In the genomic region with DNA sequence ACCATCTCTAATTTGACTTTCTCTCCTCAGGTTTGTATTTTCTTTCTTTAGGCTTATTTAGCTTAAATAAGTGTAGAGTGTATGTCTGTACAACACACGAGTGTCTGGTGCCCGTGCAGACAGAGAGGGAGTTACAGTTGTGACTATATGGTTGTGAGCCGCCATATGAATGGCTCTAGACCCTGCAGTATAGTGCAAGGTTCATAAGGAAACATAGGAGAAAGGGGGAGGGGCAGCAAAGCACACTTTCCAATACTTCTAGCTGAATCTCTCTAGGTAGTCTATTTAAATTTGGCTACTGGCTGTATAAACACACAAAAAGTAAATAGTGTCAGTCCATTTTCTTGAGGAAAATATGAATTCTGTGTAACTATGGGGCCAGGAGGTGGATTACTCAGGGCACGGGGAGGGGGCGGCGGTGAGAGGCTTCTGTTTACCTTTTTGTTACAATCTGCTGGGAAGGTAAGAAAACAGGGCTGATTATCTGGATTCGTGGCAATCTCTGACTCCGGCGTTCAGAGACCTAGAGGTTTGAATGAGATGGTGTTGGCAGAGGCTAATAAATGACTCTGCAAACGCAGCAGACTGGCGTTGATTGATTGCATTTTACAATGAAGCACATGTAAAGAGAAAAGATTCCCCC, we compare ENCODE assay signal across 34 mouse cellular contexts. TPM values are rescaled to one million over a fixed set of nuclear protein-coding genes. Genes with fewer than 3 reads are reported as not detected.
DNase-seq lines count a peak whose midpoint lies in the region; ATAC-seq and TF ChIP-seq lines count a peak whose summit lies in the region.
"Had no signal": no experiment of that assay in that cellular context is flagged by ENCODE, and none has a peak within 500 bp of the region (broad histone marks: within the 10 kb centered on the region; RNA-seq: fewer than 3 reads in every experiment).

No protein-coding gene starts in this region.

- no peaks in the 10 kb centered on the region for H3K4me1 ChIP-seq in stomach, embryonic 14.5 days (ENCODE audit: control insufficient read depth, insufficient read depth, low read length)
- no peaks in the 10 kb centered on the region for H3K4me1 ChIP-seq in stomach, postnatal 0 days (replicated peaks; ENCODE audit: control insufficient read depth, insufficient read depth)
- H3K4me1 ChIP-seq in intestine, embryonic 15.5 days (replicated peaks), result no peaks in the 10 kb centered on the region
- H3K4me1 ChIP-seq in intestine, postnatal 0 days (replicated peaks; ENCODE audit: control insufficient read depth, insufficient read depth, low read length), result no peaks in the 10 kb centered on the region
- H3K4me1 ChIP-seq in stomach, embryonic 16.5 days (ENCODE audit: control insufficient read depth, insufficient read depth, low read length), result no peaks in the 10 kb centered on the region
- H3K4me1 ChIP-seq: embryonic facial prominence, embryonic 13.5 days; embryonic facial prominence, embryonic 15.5 days; forebrain, embryonic 10.5 days; forebrain, embryonic 12.5 days had no signal

- H3K36me3 ChIP-seq in stomach, embryonic 14.5 days (ENCODE audit: control insufficient read depth, insufficient read depth, low read length), result no peaks in the 10 kb centered on the region
- H3K36me3 ChIP-seq in stomach, postnatal 0 days (ENCODE audit: control insufficient read depth, insufficient read depth, low read length), result no peaks in the 10 kb centered on the region
- no peaks in the 10 kb centered on the region for H3K36me3 ChIP-seq in intestine, embryonic 15.5 days
- H3K36me3 ChIP-seq in intestine, postnatal 0 days (ENCODE audit: control insufficient read depth, insufficient read depth), result no peaks in the 10 kb centered on the region
- H3K36me3 ChIP-seq in stomach, embryonic 16.5 days (ENCODE audit: control insufficient read depth, insufficient read depth, low read length), result no peaks in the 10 kb centered on the region
- H3K36me3 ChIP-seq: embryonic facial prominence, embryonic 13.5 days; embryonic facial prominence, embryonic 15.5 days; forebrain, embryonic 10.5 days; forebrain, embryonic 12.5 days; G1E had no signal

- no peak for TF ChIP-seq CTCF in stomach, postnatal 0 days (IDR thresholded peaks at IDR 0.05; ENCODE audit: low read depth)
- TF ChIP-seq CTCF in intestine, postnatal 0 days (IDR thresholded peaks at IDR 0.05; ENCODE audit: low read depth), result no peak

- WGBS in stomach, embryonic 14.5 days, result 28% methylated on average over 11 of the region's 11 CpGs
- WGBS in stomach, postnatal 0 days, result 21% methylated on average over 11 of the region's 11 CpGs
- WGBS in intestine, embryonic 15.5 days, result 21% methylated on average over 11 of the region's 11 CpGs
- 17% methylated on average over 11 of the region's 11 CpGs for WGBS in intestine, postnatal 0 days
- 23% methylated on average over 11 of the region's 11 CpGs for WGBS in stomach, embryonic 16.5 days

- H3K27ac ChIP-seq in stomach, embryonic 14.5 days (ENCODE audit: low read length), result no peak overlapping the region
- no peak overlapping the region for H3K27ac ChIP-seq in stomach, postnatal 0 days (replicated peaks)
- H3K27ac ChIP-seq in intestine, embryonic 15.5 days, result no peak overlapping the region
- 0 out of 2 replicates have a peak overlapping the region, but pooled peaks have one; percentile 41 for H3K27ac ChIP-seq in intestine, postnatal 0 days (ENCODE audit: low read depth, low read length)
- H3K27ac ChIP-seq in stomach, embryonic 16.5 days (ENCODE audit: low read length), result no peak overlapping the region
- H3K27ac ChIP-seq: embryonic facial prominence, embryonic 13.5 days; embryonic facial prominence, embryonic 15.5 days; forebrain, embryonic 10.5 days; forebrain, embryonic 12.5 days had no signal

- no peak for TF ChIP-seq EP300 in stomach, postnatal 0 days (optimal IDR thresholded peaks at IDR 0.05)

- H3K4me3 ChIP-seq in stomach, embryonic 14.5 days (ENCODE audit: low read depth, low read length), result no peak overlapping the region
- H3K4me3 ChIP-seq in stomach, postnatal 0 days (ENCODE audit: low read depth, low read length), result no peak overlapping the region
- no peak overlapping the region for H3K4me3 ChIP-seq in intestine, embryonic 15.5 days (replicated peaks)
- no peak overlapping the region for H3K4me3 ChIP-seq in intestine, postnatal 0 days (ENCODE audit: low read depth, low read length)
- no peak overlapping the region for H3K4me3 ChIP-seq in stomach, embryonic 16.5 days (replicated peaks; ENCODE audit: low read length)
- H3K4me3 ChIP-seq: embryonic facial prominence, embryonic 13.5 days; embryonic facial prominence, embryonic 15.5 days; erythroblast, embryonic 14.5 days; forebrain, embryonic 10.5 days; forebrain, embryonic 12.5 days had no signal

- peaks cover 18% of the 10 kb centered on the region for H3K27me3 ChIP-seq in stomach, embryonic 14.5 days (ENCODE audit: control insufficient read depth, insufficient read depth, low read length)
- no peaks in the 10 kb centered on the region for H3K27me3 ChIP-seq in stomach, postnatal 0 days (ENCODE audit: control insufficient read depth, insufficient read depth, low read length)
- peaks cover 12% of the 10 kb centered on the region for H3K27me3 ChIP-seq in intestine, embryonic 15.5 days (replicated peaks)
- peaks cover 6% of the 10 kb centered on the region; the same call in 1 of the 2 replicates for H3K27me3 ChIP-seq in intestine, postnatal 0 days (replicated peaks; ENCODE audit: control insufficient read depth, insufficient read depth, low read length)
- H3K27me3 ChIP-seq in stomach, embryonic 16.5 days (ENCODE audit: control insufficient read depth, insufficient read depth, low read length), result peaks cover 16% of the 10 kb centered on the region

- no peak overlapping the region for H3K4me2 ChIP-seq in stomach, embryonic 14.5 days (replicated peaks; ENCODE audit: low read depth, low read length)
- H3K4me2 ChIP-seq in stomach, postnatal 0 days (replicated peaks; ENCODE audit: low read depth), result no peak overlapping the region
- H3K4me2 ChIP-seq in intestine, embryonic 15.5 days (replicated peaks), result peak overlapping the region; percentile 14
- H3K4me2 ChIP-seq in intestine, postnatal 0 days (replicated peaks; ENCODE audit: low read depth), result no peak overlapping the region
- no peak overlapping the region for H3K4me2 ChIP-seq in stomach, embryonic 16.5 days (ENCODE audit: low read depth, low read length)
- H3K4me2 ChIP-seq: embryonic facial prominence, embryonic 13.5 days; embryonic facial prominence, embryonic 15.5 days; forebrain, embryonic 12.5 days had no signal

- DNase-seq in stomach, postnatal 0 days (ENCODE audit: low spot score), result no peak
- no peak for DNase-seq in left cerebral cortex, adult 8-10 months (ENCODE audit: low spot score in 2 of 2)
- no peak for DNase-seq in testis, postnatal 14 days (ENCODE audit: low spot score)
- DNase-seq in B cell, adult 2 months, result no peak
- DNase-seq: adrenal gland, adult 8-10 months; adrenal gland, postnatal 25 days; cerebellum, adult 11 months; cerebellum, adult 18-20 months; cerebellum, adult 8-10 months; cerebellum, adult 9-11 months; cerebellum, postnatal 14 days; cerebellum, postnatal 36 days; embryo, embryonic 11 days had no signal

- 0 out of 2 replicates have a peak, but pooled peaks have one; percentile 53 for ATAC-seq in stomach, embryonic 14.5 days (ENCODE audit: insufficient number of reproducible peaks, insufficient read depth, low FRiP score, low read depth)
- no peak for ATAC-seq in stomach, postnatal 0 days (ENCODE audit: low FRiP score, low TSS enrichment)
- peak; percentile 69 for ATAC-seq in intestine, embryonic 15.5 days
- no peak for ATAC-seq in intestine, postnatal 0 days
- peak; percentile 64 for ATAC-seq in stomach, embryonic 16.5 days (ENCODE audit: insufficient read depth, low FRiP score)
- ATAC-seq: activated CD4-positive, CD25-positive, alpha-beta regulatory T cell, adult 4 months; CD4-positive, CD25-positive, alpha-beta regulatory T cell, adult 4 months; forebrain, embryonic 14.5 days; forebrain, embryonic 16.5 days; Patski had no signal

- no peak overlapping the region for H3K9ac ChIP-seq in stomach, embryonic 14.5 days (replicated peaks; ENCODE audit: low read depth, low read length)
- no peak overlapping the region for H3K9ac ChIP-seq in stomach, postnatal 0 days (ENCODE audit: low read length)
- no peak overlapping the region for H3K9ac ChIP-seq in intestine, embryonic 15.5 days
- H3K9ac ChIP-seq in intestine, postnatal 0 days (ENCODE audit: low read depth, low read length), result no peak overlapping the region
- no peak overlapping the region for H3K9ac ChIP-seq in stomach, embryonic 16.5 days (ENCODE audit: low read length)
- H3K9ac ChIP-seq: embryonic facial prominence, embryonic 13.5 days; embryonic facial prominence, embryonic 15.5 days; forebrain, embryonic 12.5 days had no signal

- H3K9me3 ChIP-seq in stomach, embryonic 14.5 days (ENCODE audit: control insufficient read depth, low read depth, low read length), result no peaks in the 10 kb centered on the region
- H3K9me3 ChIP-seq in stomach, postnatal 0 days (ENCODE audit: control insufficient read depth, low read length), result no peaks in the 10 kb centered on the region
- no peaks in the 10 kb centered on the region for H3K9me3 ChIP-seq in intestine, embryonic 15.5 days
- H3K9me3 ChIP-seq in intestine, postnatal 0 days (ENCODE audit: control insufficient read depth), result no peaks in the 10 kb centered on the region
- no peaks in the 10 kb centered on the region for H3K9me3 ChIP-seq in stomach, embryonic 16.5 days (replicated peaks; ENCODE audit: control insufficient read depth, low read length)
- H3K9me3 ChIP-seq: embryonic facial prominence, embryonic 13.5 days; embryonic facial prominence, embryonic 15.5 days; forebrain, embryonic 10.5 days; forebrain, embryonic 12.5 days; G1E had no signal

RNA-seq across cellular contexts. Expression of a gene that starts 7.7 kb away (rescaled TPM):
- 3.4 and 5.2 TPM in 2 replicates for polyA plus RNA-seq in stomach, embryonic 14.5 days (2014; fragmentation: Nextera tagmentation; extraction: Ambion mirVana)
- 3.0 and 3.6 TPM in 2 replicates for polyA plus RNA-seq in stomach, postnatal 0 days (2015; fragmentation: Nextera tagmentation; extraction: Ambion mirVana)
- polyA plus RNA-seq in intestine, embryonic 15.5 days (2015; fragmentation: Nextera tagmentation; extraction: Ambion mirVana), result 5.7 and 5.8 TPM in 2 replicates
- 6.7 and 9.2 TPM in 2 replicates for polyA plus RNA-seq in intestine, postnatal 0 days (2015; fragmentation: Nextera tagmentation; extraction: Ambion mirVana)
- 7.5 and 8.1 TPM in 2 replicates for polyA plus RNA-seq in stomach, embryonic 16.5 days (2015; fragmentation: Nextera tagmentation; extraction: Ambion mirVana)
- total RNA-seq in left cerebral cortex, adult 8-10 months (2022), result not detected
- total RNA-seq: adrenal gland, adult 18-20 months; adrenal gland, adult 8-10 months; adrenal gland, postnatal 25 days; CH12.LX; common myeloid progenitor, adult 5-6 weeks; G1E had no signal
- polyA plus RNA-seq: activated CD4-positive, CD25-positive, alpha-beta regulatory T cell, adult 4 months; brain, embryonic 14.5 days; CD4-positive, CD25-positive, alpha-beta regulatory T cell, adult 4 months; embryonic facial prominence, embryonic 11.5 days; embryonic facial prominence, embryonic 13.5 days; embryonic facial prominence, embryonic 15.5 days; erythroblast, embryonic 14.5 days; forebrain, embryonic 10.5 days; forebrain, embryonic 12.5 days; forebrain, embryonic 14.5 days; forebrain, embryonic 16.5 days; G1E; Patski had no signal

RNA-seq across cellular contexts. Expression of a gene that starts 45.0 kb away (rescaled TPM):
- 1.1 and 1.3 TPM in 2 replicates for polyA plus RNA-seq in stomach, embryonic 14.5 days (2014; fragmentation: Nextera tagmentation; extraction: Ambion mirVana)
- 0.05 and 0.06 TPM in 2 replicates for polyA plus RNA-seq in stomach, postnatal 0 days (2015; fragmentation: Nextera tagmentation; extraction: Ambion mirVana)
- 36.0 and 38.2 TPM in 2 replicates for polyA plus RNA-seq in intestine, embryonic 15.5 days (2015; fragmentation: Nextera tagmentation; extraction: Ambion mirVana)
- 35.0 and 38.9 TPM in 2 replicates for polyA plus RNA-seq in intestine, postnatal 0 days (2015; fragmentation: Nextera tagmentation; extraction: Ambion mirVana)
- polyA plus RNA-seq in stomach, embryonic 16.5 days (2015; fragmentation: Nextera tagmentation; extraction: Ambion mirVana), result 2.5 and 3.4 TPM in 2 replicates
- not detected for total RNA-seq in left cerebral cortex, adult 8-10 months (2022)
- total RNA-seq: adrenal gland, adult 18-20 months; adrenal gland, adult 8-10 months; adrenal gland, postnatal 25 days; adrenal gland, postnatal 4 days; CH12.LX; common myeloid progenitor, adult 5-6 weeks; G1E had no signal
- polyA plus RNA-seq: activated CD4-positive, CD25-positive, alpha-beta regulatory T cell, adult 4 months; brain, embryonic 14.5 days; CD4-positive, CD25-positive, alpha-beta regulatory T cell, adult 4 months; embryonic facial prominence, embryonic 11.5 days; embryonic facial prominence, embryonic 13.5 days; embryonic facial prominence, embryonic 15.5 days; forebrain, embryonic 10.5 days; forebrain, embryonic 12.5 days; forebrain, embryonic 14.5 days; forebrain, embryonic 16.5 days; G1E had no signal

Comparison
In these comparisons a context has a peak if more than half of its experiments do, and no peak if none do; other contexts are left out.
1. ATAC-seq: peak in stomach, embryonic 14.5 days (single experiment), intestine, embryonic 15.5 days (single experiment) and stomach, embryonic 16.5 days (single experiment); none in stomach, postnatal 0 days (single experiment) and intestine, postnatal 0 days (single experiment).